Mouse (Mus musculus) MEL (cell line): ENCODE measurements around the gene Tjp1.

Source experiments
- CTCF ChIP-seq, 3 experiments: IDR thresholded peaks in 2 of 3; conservative IDR thresholded peaks in 1 of 3; 2 replicates each; pipeline ENCODE4 v1.5.1; 2011 to 2012; ENCODE audit warnings: low read length in 3 of 3, low read depth in 2 of 3, mild to moderate bottlenecking in 2 of 3, improper control_type of control experiment in 1 of 3, inconsistent platforms in 1 of 3, mixed read lengths in 1 of 3, moderate library complexity in 1 of 3; ENCODE audit not compliant: control insufficient read depth in 1 of 3, insufficient read depth in 1 of 3, poor library complexity in 1 of 3, severe bottlenecking in 1 of 3
- HCFC1 ChIP-seq: IDR thresholded peaks from 2 replicates; pipeline ENCODE4 v1.6.1; 2012; ENCODE audit warnings: low read depth, mild to moderate bottlenecking, inconsistent platforms, low read length, improper control_type of control experiment, moderate library complexity
- MAFK ChIP-seq: IDR thresholded peaks from 2 replicates; pipeline ENCODE4 v1.6.1; 2011; ENCODE audit warnings: low read depth, mild to moderate bottlenecking, low read length, improper control_type of control experiment, borderline replicate concordance
- MAZ ChIP-seq: IDR thresholded peaks from 2 replicates; pipeline ENCODE4 v1.6.1; 2012; ENCODE audit warnings: low read depth, mild to moderate bottlenecking, inconsistent platforms, low read length, improper control_type of control experiment
- MXI1 ChIP-seq: IDR thresholded peaks from 2 replicates; pipeline ENCODE4 v1.6.1; 2011; ENCODE audit warnings: mild to moderate bottlenecking, low read depth, low read length, improper control_type of control experiment
- MYB ChIP-seq: IDR thresholded peaks from 2 replicates; pipeline ENCODE4 v1.6.1; 2011; ENCODE audit warnings: mild to moderate bottlenecking, low read depth, low read length, improper control_type of control experiment
- MYC ChIP-seq: IDR thresholded peaks from 2 replicates; pipeline ENCODE4 v1.6.1; 2011; ENCODE audit warnings: low read depth, mild to moderate bottlenecking, low read length, improper control_type of control experiment, moderate library complexity
- POLR2A ChIP-seq, 2 experiments: IDR thresholded peaks; 2 replicates each; pipeline ENCODE4 v1.6.1; 2011 to 2012; ENCODE audit warnings: low read length in 2 of 2, mild to moderate bottlenecking in 2 of 2, control low read depth in 1 of 2, improper control_type of control experiment in 1 of 2, low read depth in 1 of 2, moderate library complexity in 1 of 2; ENCODE audit not compliant: control insufficient read depth in 1 of 2, insufficient read depth in 1 of 2, poor library complexity in 1 of 2
- POLR2AphosphoS2 ChIP-seq: IDR thresholded peaks from 2 replicates; pipeline ENCODE4 v1.6.1; 2011; ENCODE audit warnings: low read length, improper control_type of control experiment
- TBP ChIP-seq: IDR thresholded peaks from 2 replicates; pipeline ENCODE4 v1.8.0; 2011; ENCODE audit warnings: low read depth, low read length, improper control_type of control experiment
- ZC3H11A ChIP-seq: IDR thresholded peaks from 2 replicates; pipeline ENCODE4 v1.6.1; 2012; ENCODE audit warnings: low read depth, mild to moderate bottlenecking, inconsistent platforms, low read length, improper control_type of control experiment

DNA sequence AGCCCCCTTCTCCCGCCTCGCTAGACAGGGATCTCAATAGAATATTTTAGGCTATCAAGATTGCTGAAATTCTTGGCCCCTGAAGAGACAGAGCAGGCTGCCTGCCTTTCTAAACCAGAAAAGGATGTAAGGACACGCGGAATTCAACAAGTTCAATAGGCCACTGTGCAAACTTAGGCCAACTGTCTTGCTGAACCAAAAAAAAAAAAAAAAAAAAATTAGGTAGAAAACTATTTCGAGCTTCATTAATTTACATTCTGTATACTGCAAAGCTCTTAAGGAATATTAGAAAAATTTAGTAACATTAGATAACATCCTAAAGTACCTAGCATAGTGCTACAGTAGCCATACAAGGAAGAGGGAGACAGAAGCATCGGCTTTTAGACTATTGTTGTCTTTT lies 155.8 kb downstream of the Tjp1 start:
- no peak for TF ChIP-seq MAFK
- no peak for TF ChIP-seq HCFC1
- no peak for TF ChIP-seq MXI1
- TF ChIP-seq TBP: no peak
- no peak for TF ChIP-seq CTCF (IDR thresholded peaks at IDR 0.05 in 2 of 3, conservative IDR thresholded peaks at IDR 0.05 in 1 of 3; ENCODE audit: control insufficient read depth in 1 of 3, insufficient read depth in 1 of 3, low read depth in 2 of 3, low read length in 3 of 3, poor library complexity in 1 of 3, severe bottlenecking in 1 of 3)
- no peak for TF ChIP-seq MYB
- TF ChIP-seq POLR2A (IDR thresholded peaks at IDR 0.05; ENCODE audit: control insufficient read depth in 1 of 2, insufficient read depth in 1 of 2, low read depth in 1 of 2, low read length in 2 of 2, poor library complexity in 1 of 2): no peak
- TF ChIP-seq MYC: no peak
- no peak for TF ChIP-seq ZC3H11A
- TF ChIP-seq POLR2AphosphoS2: no peak
- TF ChIP-seq MAZ: no peak
